Mouse (Mus musculus) forebrain, embryonic 11.5 days (tissue): ENCODE measurements around the gene Fbxw21. TPM values are rescaled to one million over a fixed set of nuclear protein-coding genes. Genes with fewer than 3 reads are reported as not detected.

Experiments
- ATAC-seq: fragments of 200-750 bp; cut with Nextera tagmentation; replicated peaks from 2 replicates; pipeline ENCODE4 v1.8.0; 2017; ENCODE audit warnings: moderate TSS enrichment; ENCODE audit not compliant: low FRiP score
- DNase-seq: peaks from one replicate; pipeline ENCODE4 v3.0.0-alpha.2; 2017; ENCODE audit warnings: low spot score
- H3K27ac ChIP-seq: fragments of 300-500 bp; sonication (generic); 2 replicates; pipeline ENCODE4 v1.5.1; 2014; ENCODE audit warnings: low read depth, low read length
- H3K27me3 ChIP-seq: fragments of 300-500 bp; sonication (generic); 2 replicates; pipeline ENCODE4 v1.6.1; 2014; ENCODE audit warnings: mild to moderate bottlenecking, low read length, mixed read lengths; ENCODE audit not compliant: control insufficient read depth, insufficient read depth
- H3K36me3 ChIP-seq: fragments of 300-500 bp; sonication (generic); 2 replicates; pipeline ENCODE4 v1.6.1; 2014; ENCODE audit warnings: mild to moderate bottlenecking, low read length, moderate library complexity, mixed read lengths; ENCODE audit not compliant: control insufficient read depth, insufficient read depth
- H3K4me1 ChIP-seq: fragments of 300-500 bp; sonication (generic); replicated peaks from 2 replicates; pipeline ENCODE4 v1.6.1; 2014; ENCODE audit warnings: low read length, mixed read lengths; ENCODE audit not compliant: control insufficient read depth, insufficient read depth
- H3K4me2 ChIP-seq: fragments of 300-500 bp; sonication (generic); 2 replicates; pipeline ENCODE4 v1.6.1; 2014; ENCODE audit warnings: low read depth, mild to moderate bottlenecking, low read length, moderate library complexity, mixed read lengths; ENCODE audit not compliant: severe bottlenecking
- H3K4me3 ChIP-seq: fragments of 300-500 bp; sonication (generic); 2 replicates; pipeline ENCODE4 v1.5.1; 2014; ENCODE audit warnings: low read depth, low read length
- H3K9ac ChIP-seq: fragments of 300-500 bp; sonication (generic); 2 replicates; pipeline ENCODE4 v1.6.1; 2014; ENCODE audit warnings: low read length
- H3K9me3 ChIP-seq: fragments of 300-500 bp; sonication (generic); 2 replicates; pipeline ENCODE4 v1.6.1; 2016; ENCODE audit warnings: low read length, mixed read lengths; ENCODE audit not compliant: control insufficient read depth
- WGBS: fragments of 180-500 bp; shearing (Covaris S2); extraction: QIAGEN DNeasy Blood & Tissue Kit; methylation state at CpG from one replicate; pipeline ENCODE4 v1.1.7; 2014; 5-methylcytosine and 5-hydroxymethylcytosine counted together
- polyA plus RNA-seq: library from polyadenylated mRNA; unstranded; fragments of >200 nt; fragmentation: Nextera tagmentation; extraction: Ambion mirVana; gene quantifications from 2 replicates; pipeline ENCODE4 v1.2.1, GENCODE M21; 2014

Gene Fbxw21
- polyA plus RNA-seq, 1 experiment from 2014 or later, result not detected

DNA sequence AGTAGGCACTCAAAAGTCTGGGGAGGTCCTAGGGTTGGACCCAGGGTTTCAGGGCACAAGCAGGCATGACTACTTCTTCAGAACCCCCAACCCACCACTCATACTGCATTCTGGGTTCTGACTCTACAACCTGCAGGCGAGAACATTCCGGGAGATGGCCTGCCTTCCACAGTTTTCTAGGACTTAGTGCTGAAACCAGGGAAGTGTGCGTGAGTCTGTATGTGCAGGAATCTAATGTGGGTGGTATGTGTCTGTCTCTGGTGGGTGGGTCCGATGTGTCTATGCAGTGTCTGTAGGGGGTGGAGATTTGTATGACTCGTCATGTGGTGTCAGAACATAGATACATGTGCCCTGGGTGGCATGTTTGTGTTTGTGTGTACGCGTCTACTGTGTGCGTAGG lies 63.5 kb downstream of the Fbxw21 start:
- ATAC-seq, result no peak
- Histone ChIP-seq H3K9me3 (no peaks in the 10 kb centered on the region), H3K36me3 (peaks cover 6% of the 10 kb centered on the region), H3K9ac (no peak overlapping the region), H3K27ac (no peak overlapping the region), H3K4me1 (peaks cover 28% of the 10 kb centered on the region), H3K27me3 (no peaks in the 10 kb centered on the region), H3K4me3 (no peak overlapping the region), H3K4me2 (peak overlapping the region; percentile 53; the same call in 1 of the 2 replicates)
- no peak for DNase-seq
- 91% methylated on average over 8 of the region's 8 CpGs for WGBS

DNA sequence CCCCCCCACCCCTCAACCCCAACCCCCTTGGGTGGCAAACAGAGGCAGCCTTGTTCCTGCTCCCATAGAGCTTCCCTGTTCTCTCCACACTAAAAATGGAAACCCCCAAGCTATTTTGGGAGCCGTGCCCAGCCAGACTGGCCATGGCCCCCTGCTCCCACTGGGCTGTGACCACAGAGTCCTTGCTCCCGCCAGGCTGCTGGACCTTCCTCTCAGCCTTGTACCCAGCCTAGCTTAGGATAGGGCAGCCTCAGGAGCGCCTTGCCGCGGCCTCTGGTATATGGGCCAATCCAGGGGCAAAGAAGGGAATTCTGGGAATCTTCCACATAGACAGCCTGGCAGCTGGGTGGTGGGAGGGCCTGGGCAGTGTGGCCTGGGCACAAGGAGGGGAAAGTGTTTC lies 64.0 kb downstream of the Fbxw21 start:
- DNase-seq (no peak), ATAC-seq (no peak)
- WGBS, result 73% methylated on average over 5 of the region's 5 CpGs
- no peaks in the 10 kb centered on the region for H3K9me3 ChIP-seq
- H3K36me3 ChIP-seq, result peaks cover 4% of the 10 kb centered on the region
- no peaks in the 10 kb centered on the region for H3K27me3 ChIP-seq
- peaks cover 28% of the 10 kb centered on the region for H3K4me1 ChIP-seq
- peak overlapping the region; percentile 97 for H3K9ac ChIP-seq
- H3K4me3 ChIP-seq, result peak overlapping the region; percentile 70
- H3K4me2 ChIP-seq, result peak overlapping the region; percentile 53
- peak overlapping the region; percentile 100; the same call in 1 of the 2 replicates for H3K27ac ChIP-seq

DNA sequence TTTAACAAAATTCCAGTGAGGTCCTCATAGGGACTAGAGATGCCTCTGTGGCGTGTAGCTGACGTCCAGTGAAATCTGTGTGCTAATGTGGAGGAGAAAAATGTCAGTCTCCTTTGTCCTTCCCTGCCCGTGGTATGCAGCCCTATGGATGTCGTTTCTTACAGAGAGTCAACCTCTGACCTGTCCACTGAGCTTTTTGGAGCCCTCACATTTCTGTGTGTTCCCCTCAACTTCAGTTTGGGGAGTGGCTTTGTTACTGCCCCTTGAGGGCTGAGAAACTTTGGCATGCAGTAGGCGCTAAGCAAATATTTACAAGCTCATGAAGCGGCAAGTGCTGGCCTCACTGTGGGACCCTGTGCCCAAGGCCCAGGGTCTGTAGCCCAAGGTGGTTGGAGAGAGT lies 64.5 kb downstream of the Fbxw21 start:
- H3K9me3 ChIP-seq, result no peaks in the 10 kb centered on the region
- 21% methylated on average over 6 of the region's 6 CpGs for WGBS
- peak overlapping the region; percentile 53 for H3K4me2 ChIP-seq
- peak overlapping the region; percentile 70 for H3K4me3 ChIP-seq
- ATAC-seq (no peak), DNase-seq (no peak)
- no peaks in the 10 kb centered on the region; the same call in 1 of the 2 replicates for H3K36me3 ChIP-seq
- peak overlapping the region; percentile 97 for H3K9ac ChIP-seq
- peak overlapping the region; percentile 100 for H3K27ac ChIP-seq
- peaks cover 28% of the 10 kb centered on the region for H3K4me1 ChIP-seq
- no peaks in the 10 kb centered on the region for H3K27me3 ChIP-seq

GRCm38 (mm10) chr9:109096856-109097255 lies 65.0 kb downstream of the Fbxw21 start:
- Histone ChIP-seq H3K27ac (peak overlapping the region; percentile 100), H3K4me1 (peaks cover 28% of the 10 kb centered on the region), H3K4me2 (peak overlapping the region; percentile 53), H3K4me3 (peak overlapping the region; percentile 70), H3K9me3 (no peaks in the 10 kb centered on the region), H3K27me3 (no peaks in the 10 kb centered on the region), H3K36me3 (no peaks in the 10 kb centered on the region; the same call in 1 of the 2 replicates), H3K9ac (peak overlapping the region; percentile 97)
- DNase-seq (no peak), ATAC-seq (no peak)
- WGBS, result 21% methylated on average over 6 of the region's 6 CpGs

GRCm38 (mm10) chr9:109096251-109096661 lies 65.6 kb downstream of the Fbxw21 start:
- 11% methylated on average over 9 of the region's 9 CpGs for WGBS
- Histone ChIP-seq H3K9me3 (no peaks in the 10 kb centered on the region), H3K27ac (peak overlapping the region; percentile 100), H3K27me3 (no peaks in the 10 kb centered on the region), H3K36me3 (no peaks in the 10 kb centered on the region; the same call in 1 of the 2 replicates), H3K9ac (peak overlapping the region; percentile 97), H3K4me2 (peak overlapping the region; percentile 53), H3K4me1 (peaks cover 28% of the 10 kb centered on the region), H3K4me3 (peak overlapping the region; percentile 70)
- DNase-seq (no peak), ATAC-seq (no peak)

DNA sequence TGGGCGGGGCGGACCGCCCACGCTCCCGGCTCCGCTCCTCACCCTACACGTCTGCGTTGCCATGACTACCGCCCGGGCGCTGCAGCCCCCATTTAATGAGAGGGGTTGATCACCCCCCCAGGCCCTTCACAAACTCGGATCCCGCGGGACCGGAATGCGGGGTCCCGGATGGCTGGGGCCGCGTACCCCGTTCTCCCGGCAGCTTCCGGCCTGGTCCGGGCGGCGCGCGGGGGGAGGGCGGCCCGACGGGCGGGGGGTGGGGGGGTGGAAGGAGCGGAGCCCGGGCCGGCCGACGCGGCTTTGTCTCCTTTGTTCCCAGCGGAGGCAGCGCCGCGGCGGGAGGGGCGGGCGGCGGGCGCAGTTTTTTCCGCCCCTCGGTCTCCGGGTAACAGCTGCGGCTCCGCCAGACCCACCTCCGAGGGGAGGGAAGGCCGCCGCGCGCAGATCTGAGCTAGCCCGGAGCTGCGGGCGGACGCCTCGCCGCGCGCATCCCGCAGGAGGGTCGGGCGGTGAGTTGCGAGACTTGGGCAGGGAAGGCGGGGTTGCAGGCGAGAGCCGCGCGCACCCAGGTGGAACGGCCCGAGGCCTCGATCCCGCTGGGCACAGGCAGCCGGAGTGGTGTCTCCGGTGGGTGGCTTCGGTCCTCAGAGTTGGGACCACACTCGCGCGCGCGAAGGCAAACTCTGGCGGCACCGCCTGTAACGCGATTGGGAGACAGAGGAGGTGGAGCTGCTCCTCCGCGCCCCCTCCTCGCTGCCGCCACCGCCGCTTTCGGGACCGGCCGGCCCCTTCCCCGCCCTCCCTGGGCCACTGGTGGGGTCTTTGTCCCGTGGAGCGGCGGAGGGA lies 66.5 kb downstream of the Fbxw21 start, which contains the start of gene Plxnb1:
TSS of gene Plxnb1 (plus strand) at position 253 of the 846 bp plus-strand sequence.
- peaks cover 34% of the 10 kb centered on the region for H3K4me1 ChIP-seq
- H3K4me2 ChIP-seq, result peak within 1 kb of the TSS; percentile 53
- DNase-seq (peak; percentile 92), ATAC-seq (peak; percentile 77)
- H3K27ac ChIP-seq, result peak within 1 kb of the TSS; percentile 100
- no peaks in the 10 kb centered on the region for H3K27me3 ChIP-seq
- H3K9me3 ChIP-seq, result no peaks in the 10 kb centered on the region
- H3K36me3 ChIP-seq, result no peaks in the 10 kb centered on the region; the same call in 1 of the 2 replicates
- peak within 1 kb of the TSS; percentile 70 for H3K4me3 ChIP-seq
- WGBS, result under 1% methylated on average over 86 of the region's 102 CpGs
- peak within 1 kb of the TSS; percentile 97 for H3K9ac ChIP-seq

- peaks cover 35% of the 10 kb centered on the region for H3K4me1 ChIP-seq
- no peaks in the 10 kb centered on the region for H3K27me3 ChIP-seq
- DNase-seq (peak; percentile 71), ATAC-seq (peak; percentile 16; the same call in 1 of the 2 replicates)
- H3K9ac ChIP-seq, result peak overlapping the region; percentile 97
- no peaks in the 10 kb centered on the region; the same call in 1 of the 2 replicates for H3K36me3 ChIP-seq
- peak overlapping the region; percentile 100 for H3K27ac ChIP-seq
- H3K4me3 ChIP-seq, result peak overlapping the region; percentile 70
- WGBS, result under 1% methylated on average over 15 of the region's 21 CpGs
- no peaks in the 10 kb centered on the region for H3K9me3 ChIP-seq
- peak overlapping the region; percentile 53 for H3K4me2 ChIP-seq
Observed at GRCm38 (mm10) chr9:109094553-109095136, 67.2 kb downstream of the Fbxw21 start.

DNA sequence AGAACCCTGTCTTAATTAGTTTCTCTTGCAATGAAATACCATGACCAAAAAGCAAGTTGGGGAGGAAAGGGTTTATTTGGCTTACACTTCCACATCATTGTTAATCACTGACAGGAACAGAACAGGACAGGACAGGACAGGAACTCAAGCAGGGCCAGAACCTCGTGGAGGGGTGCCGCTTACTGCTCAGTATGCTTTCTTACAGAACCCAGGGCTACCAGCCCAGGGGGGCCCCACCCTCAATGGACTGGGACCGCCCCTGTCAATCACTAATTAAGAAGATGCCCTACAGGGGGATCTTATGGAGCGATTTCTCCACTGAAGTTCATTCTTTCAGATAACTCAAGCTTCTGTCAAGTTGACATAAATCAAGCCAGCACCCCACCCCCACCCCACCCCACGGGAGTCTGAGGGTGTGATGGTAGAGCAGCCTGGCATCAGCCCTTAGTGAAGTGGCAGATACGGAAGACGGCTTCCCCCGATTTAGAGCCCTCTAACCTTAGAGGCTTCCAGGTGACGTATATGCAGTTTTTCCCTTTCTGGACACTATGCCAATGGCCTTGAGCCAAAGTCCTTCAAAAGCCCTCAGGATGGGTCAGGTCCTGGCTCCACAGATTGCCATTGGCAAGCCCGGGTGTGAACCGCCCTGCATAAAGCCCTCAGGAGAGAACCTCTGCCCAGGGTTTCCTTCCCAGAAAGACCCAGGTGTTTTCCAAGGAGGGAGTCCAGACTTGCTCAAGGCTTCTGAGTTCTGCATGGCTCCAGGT lies 67.9 kb downstream of the Fbxw21 start:
- DNase-seq (no peak), ATAC-seq (no peak)
- H3K36me3 ChIP-seq, result no peaks in the 10 kb centered on the region; the same call in 1 of the 2 replicates
- peak overlapping the region; percentile 100; the same call in 1 of the 2 replicates for H3K27ac ChIP-seq
- H3K27me3 ChIP-seq, result no peaks in the 10 kb centered on the region
- H3K4me1 ChIP-seq, result peaks cover 32% of the 10 kb centered on the region
- H3K4me2 ChIP-seq, result peak overlapping the region; percentile 53
- H3K4me3 ChIP-seq, result peak overlapping the region; percentile 70
- WGBS, result 19% methylated on average over 11 of the region's 11 CpGs
- H3K9me3 ChIP-seq, result no peaks in the 10 kb centered on the region
- peak overlapping the region; percentile 97 for H3K9ac ChIP-seq
